Mouse (Mus musculus) liver, embryonic 14.5 days (tissue): Measurements from ENCODE around the gene Fcgrt.

Source experiments
- CTCF ChIP-seq: IDR thresholded peaks from 2 replicates; pipeline ENCODE4 v1.5.1; 2016; ENCODE audit warnings: antibody characterized with exemption, low read depth, control low read depth
- EP300 ChIP-seq: IDR thresholded peaks from 2 replicates; pipeline ENCODE4 v1.6.1; 2016; ENCODE audit warnings: antibody characterized with exemption, low read depth

DNA sequence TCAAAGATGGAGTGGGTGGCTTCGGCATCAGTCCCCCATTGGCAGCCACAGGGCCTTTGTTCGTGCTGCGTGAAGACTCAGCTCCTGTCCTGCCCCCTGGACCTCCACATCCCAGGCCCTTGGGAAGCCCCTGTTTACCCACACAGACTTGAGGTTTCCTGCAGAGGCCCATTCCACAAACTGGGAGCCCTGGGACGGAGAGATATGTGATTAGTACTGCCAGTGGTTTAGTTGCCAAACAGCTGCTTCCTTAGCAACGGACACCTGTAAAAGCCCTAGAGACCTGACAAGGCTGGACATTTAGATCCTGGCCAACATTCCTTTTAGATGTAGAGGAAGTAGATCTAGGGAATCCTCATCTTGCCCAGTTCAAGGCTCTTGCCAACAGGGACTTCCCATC is 38.3 kb upstream of the Fcgrt start:
- TF ChIP-seq CTCF (no peak), EP300 (no peak)
